Mouse (Mus musculus): ENCODE data around the gene Zg16.

DNA sequence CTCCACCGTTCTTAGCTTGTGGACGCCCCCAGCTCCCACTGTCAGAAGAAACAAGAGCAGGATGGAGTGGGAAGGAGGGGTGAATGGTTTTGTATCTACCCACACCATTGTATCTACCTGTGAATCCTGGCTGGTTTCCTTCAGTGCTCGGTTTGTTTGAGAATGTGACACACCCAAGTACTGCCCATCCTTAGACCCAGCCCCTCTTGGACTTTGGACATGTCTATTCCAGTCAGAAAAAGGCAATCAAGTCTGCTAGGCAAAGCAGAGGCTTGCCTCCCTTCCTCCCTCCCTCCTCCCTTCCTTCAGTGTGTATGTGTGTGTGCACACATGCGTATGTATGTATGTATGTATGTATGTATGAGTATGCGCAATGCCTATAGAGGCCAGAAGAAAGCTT, 83.5 kb downstream of the Zg16 start:
- TF ChIP-seq POLR2A (IDR thresholded peaks at IDR 0.05; ENCODE audit: borderline replicate concordance, control insufficient read depth, low read depth, low read length) (no peak), CTCF (IDR thresholded peaks at IDR 0.05; ENCODE audit: control insufficient read depth, insufficient read depth, low read length) (no peak)

Measured in bone marrow, adult 2 months (tissue).